Mouse (Mus musculus) midbrain, embryonic 12.5 days (tissue): ENCODE measurements at regions not wholly inside any gene's neighbourhood (a gene's known extent, or its start where the extent isn't known, plus 50 kb on each side); places are given as distances from the start of the nearest gene placed in this dataset.

Experiments used
- ATAC-seq: fragments of 200-750 bp; cut with Nextera tagmentation; 2 replicates; pipeline ENCODE4 v1.8.0; 2017; ENCODE audit warnings: low read depth, moderate TSS enrichment, moderate library complexity; ENCODE audit not compliant: low FRiP score
- H3K27ac ChIP-seq: fragments of 300-500 bp; sonication (generic); replicated peaks from 2 replicates; pipeline ENCODE4 v1.5.1; 2016; ENCODE audit warnings: mild to moderate bottlenecking
- H3K27me3 ChIP-seq: fragments of 300-500 bp; sonication (generic); 2 replicates; pipeline ENCODE4 v1.6.1; 2016; ENCODE audit warnings: mild to moderate bottlenecking
- H3K36me3 ChIP-seq: fragments of 300-500 bp; sonication (generic); 2 replicates; pipeline ENCODE4 v1.6.1; 2016
- H3K4me1 ChIP-seq: fragments of 300-500 bp; sonication (generic); 2 replicates; pipeline ENCODE4 v1.6.1; 2016
- H3K4me2 ChIP-seq: fragments of 300-500 bp; sonication (generic); replicated peaks from 2 replicates; pipeline ENCODE4 v1.6.1; 2016; ENCODE audit warnings: mild to moderate bottlenecking, moderate library complexity
- H3K4me3 ChIP-seq: fragments of 300-500 bp; sonication (generic); 2 replicates; pipeline ENCODE4 v1.5.1; 2016; ENCODE audit warnings: mild to moderate bottlenecking
- H3K9ac ChIP-seq: fragments of 300-500 bp; sonication (generic); replicated peaks from 2 replicates; pipeline ENCODE4 v1.6.1; 2016; ENCODE audit warnings: mild to moderate bottlenecking, moderate library complexity
- H3K9me3 ChIP-seq: fragments of 300-500 bp; sonication (generic); 2 replicates; pipeline ENCODE4 v1.6.1; 2016; ENCODE audit warnings: mild to moderate bottlenecking
- WGBS: fragments of 180-500 bp; shearing (Covaris S2); methylation state at CpG from one replicate; pipeline ENCODE4 v1.1.7; 2016; 5-methylcytosine and 5-hydroxymethylcytosine counted together

DNA sequence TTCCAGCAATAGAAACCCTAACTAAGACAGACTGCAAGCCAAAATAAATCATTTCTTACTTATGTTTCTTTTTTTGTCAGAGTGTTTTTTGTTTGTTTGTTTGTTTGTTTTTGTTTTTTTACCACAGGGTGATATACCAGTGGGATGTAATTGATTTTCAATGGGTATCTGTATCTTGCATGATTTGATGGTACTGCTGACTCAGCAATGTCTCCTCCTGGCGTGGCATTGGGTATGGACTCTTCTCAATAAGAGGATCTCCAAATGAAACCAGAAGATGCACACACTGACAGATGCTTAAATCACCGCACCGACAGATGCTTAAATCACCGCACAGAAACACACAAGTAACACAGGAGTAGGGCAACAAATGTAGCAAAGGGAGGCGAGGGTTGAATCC, 54.8 kb upstream of the Lnx1 start:
- Histone ChIP-seq H3K9me3 (no peaks in the 10 kb centered on the region), H3K4me1 (no peaks in the 10 kb centered on the region), H3K36me3 (no peaks in the 10 kb centered on the region), H3K4me2 (no peak overlapping the region), H3K27ac (no peak overlapping the region), H3K9ac (no peak overlapping the region), H3K4me3 (no peak overlapping the region), H3K27me3 (no peaks in the 10 kb centered on the region)
- no peak for ATAC-seq
- 92% methylated on average over 5 of the region's 5 CpGs for WGBS

DNA sequence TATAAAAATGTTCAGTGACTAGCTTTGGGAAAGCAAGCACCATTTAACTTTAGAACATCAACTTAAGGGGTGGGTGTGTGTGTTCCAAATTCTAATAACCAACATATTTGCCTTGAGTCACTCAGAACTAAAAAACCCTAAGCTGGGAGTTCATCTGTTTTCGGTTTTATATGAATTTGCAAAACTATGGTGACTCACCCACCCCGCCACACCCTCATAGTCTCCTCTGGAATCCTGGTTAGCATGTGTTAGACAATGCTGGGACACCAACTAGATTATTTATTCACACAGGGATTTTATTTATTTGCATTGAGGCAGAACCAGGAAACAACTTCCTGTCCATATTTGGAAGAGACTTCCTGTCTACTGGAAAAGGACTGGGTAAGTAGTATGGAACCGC, 50.2 kb upstream of the Lnx1 start:
- Histone ChIP-seq H3K9ac (no peak overlapping the region), H3K4me3 (no peak overlapping the region), H3K27me3 (no peaks in the 10 kb centered on the region), H3K36me3 (no peaks in the 10 kb centered on the region), H3K4me2 (no peak overlapping the region), H3K4me1 (no peaks in the 10 kb centered on the region), H3K27ac (no peak overlapping the region), H3K9me3 (no peaks in the 10 kb centered on the region)
- ATAC-seq: no peak
- WGBS: 91% methylated on average over 3 of the region's 3 CpGs
